Mouse (Mus musculus): ENCODE results near the gene Fgfrl1.

DNA sequence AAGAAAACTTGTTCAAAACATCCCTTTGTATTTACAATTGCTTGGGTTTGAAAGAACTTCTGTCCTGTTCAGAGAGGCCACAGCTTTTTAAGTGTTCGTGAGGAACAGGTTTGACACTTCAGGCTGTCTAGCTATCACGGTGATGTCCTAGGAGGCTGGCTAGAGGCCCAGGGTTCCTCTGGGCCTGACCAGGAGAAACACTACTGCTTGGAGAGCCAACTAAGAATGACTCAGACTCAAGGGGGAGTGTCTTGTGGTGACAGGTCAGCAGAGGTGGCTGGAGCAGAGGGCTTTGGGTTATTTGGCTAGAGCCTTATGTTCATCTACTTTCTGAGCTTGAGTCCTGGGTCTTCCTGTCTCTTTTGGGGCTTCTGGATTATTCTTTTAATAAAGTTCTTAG is 31.8 kb downstream of the Fgfrl1 start:
- TF ChIP-seq CTCF (conservative IDR thresholded peaks at IDR 0.05; ENCODE audit: insufficient read depth, insufficient read length, low read depth, low read length): no peak
- TF ChIP-seq POLR2A (IDR thresholded peaks at IDR 0.05; ENCODE audit: low read depth, low read length): no peak
